In genomic region chr2:109959407-109960075, GRCm38 (mm10) we compare ENCODE assay signal across 9 mouse cellular contexts. TPM values are rescaled to one million over a fixed set of nuclear protein-coding genes. Genes with fewer than 3 reads are reported as not detected.
DNase-seq lines count a peak whose midpoint lies in the region; ATAC-seq lines count a peak whose summit lies in the region.
"Had no signal": no experiment of that assay in that cellular context is flagged by ENCODE, and none has a peak within 500 bp of the region (broad histone marks: within the 10 kb centered on the region; RNA-seq: fewer than 3 reads in every experiment).

No protein-coding gene starts in this region.

- H3K9ac ChIP-seq in heart, embryonic 16.5 days (ENCODE audit: low read length), result no peak overlapping the region
- H3K9ac ChIP-seq in heart, embryonic 11.5 days (ENCODE audit: low read depth, low read length), result no peak overlapping the region
- H3K9ac ChIP-seq in forebrain, embryonic 14.5 days (ENCODE audit: low read length), result no peak overlapping the region
- H3K9ac ChIP-seq in midbrain, embryonic 13.5 days (replicated peaks), result no peak overlapping the region

- peak overlapping the region; percentile 53; the same call in 1 of the 2 replicates for H3K27ac ChIP-seq in heart, embryonic 16.5 days (ENCODE audit: low read length)
- no peak overlapping the region for H3K27ac ChIP-seq in heart, embryonic 11.5 days (ENCODE audit: low read depth, low read length)
- no peak overlapping the region for H3K27ac ChIP-seq in forebrain, embryonic 14.5 days (ENCODE audit: low read depth, low read length)
- H3K27ac ChIP-seq in midbrain, embryonic 13.5 days, result peak overlapping the region; percentile 25; the same call in 1 of the 2 replicates

- no peaks in the 10 kb centered on the region for H3K27me3 ChIP-seq in heart, embryonic 16.5 days (ENCODE audit: control insufficient read depth, insufficient read depth, low read length)
- no peaks in the 10 kb centered on the region for H3K27me3 ChIP-seq in heart, embryonic 11.5 days (ENCODE audit: control insufficient read depth, insufficient read depth, low read length)
- H3K27me3 ChIP-seq in forebrain, embryonic 14.5 days (replicated peaks; ENCODE audit: control insufficient read depth, insufficient read depth, low read length), result peaks cover 60% of the 10 kb centered on the region
- H3K27me3 ChIP-seq in midbrain, embryonic 13.5 days, result no peaks in the 10 kb centered on the region
- H3K27me3 ChIP-seq: megakaryocyte, embryonic 14.5 days had no signal

- no peak for ATAC-seq in heart, embryonic 16.5 days (replicated peaks; ENCODE audit: extremely low read depth, insufficient read depth, low FRiP score)
- no peak for ATAC-seq in heart, embryonic 11.5 days (replicated peaks; ENCODE audit: insufficient number of reproducible peaks, low FRiP score, low TSS enrichment)
- ATAC-seq in forebrain, embryonic 14.5 days, result peak; percentile 65
- ATAC-seq in midbrain, embryonic 13.5 days, result peak; percentile 68
- no peak for ATAC-seq in cerebellum, adult (ENCODE audit: insufficient number of reproducible peaks, low FRiP score, low TSS enrichment)

- no peaks in the 10 kb centered on the region for H3K36me3 ChIP-seq in heart, embryonic 16.5 days (ENCODE audit: control insufficient read depth, insufficient read depth)
- no peaks in the 10 kb centered on the region for H3K36me3 ChIP-seq in heart, embryonic 11.5 days (ENCODE audit: control insufficient read depth, insufficient read depth, low read length)
- H3K36me3 ChIP-seq in forebrain, embryonic 14.5 days (ENCODE audit: control insufficient read depth, insufficient read depth, low read length), result no peaks in the 10 kb centered on the region
- no peaks in the 10 kb centered on the region for H3K36me3 ChIP-seq in midbrain, embryonic 13.5 days

- no peaks in the 10 kb centered on the region for H3K9me3 ChIP-seq in heart, embryonic 16.5 days (replicated peaks; ENCODE audit: control insufficient read depth, low read length)
- no peaks in the 10 kb centered on the region for H3K9me3 ChIP-seq in heart, embryonic 11.5 days (replicated peaks; ENCODE audit: control insufficient read depth, low read length)
- H3K9me3 ChIP-seq in forebrain, embryonic 14.5 days (replicated peaks; ENCODE audit: control insufficient read depth, low read length), result no peaks in the 10 kb centered on the region
- no peaks in the 10 kb centered on the region for H3K9me3 ChIP-seq in midbrain, embryonic 13.5 days
- H3K9me3 ChIP-seq: megakaryocyte, embryonic 14.5 days had no signal

- peaks cover 48% of the 10 kb centered on the region for H3K4me1 ChIP-seq in heart, embryonic 16.5 days (ENCODE audit: control insufficient read depth, insufficient read depth, low read length)
- H3K4me1 ChIP-seq in heart, embryonic 11.5 days (ENCODE audit: control insufficient read depth, insufficient read depth, low read length), result peaks cover 21% of the 10 kb centered on the region
- H3K4me1 ChIP-seq in forebrain, embryonic 14.5 days (ENCODE audit: control insufficient read depth, insufficient read depth, low read length), result peaks cover 6% of the 10 kb centered on the region; the same call in 1 of the 2 replicates
- peaks cover 32% of the 10 kb centered on the region for H3K4me1 ChIP-seq in midbrain, embryonic 13.5 days (replicated peaks)

- DNase-seq in adipocyte (ENCODE audit: low spot score), result peak; percentile 26
- peak; percentile 66 for DNase-seq in forebrain, embryonic 14.5 days (ENCODE audit: low spot score)
- DNase-seq in right cerebral cortex, postnatal 4 days, result no peak
- DNase-seq in yolk sac, embryonic 10.5 days (ENCODE audit: low spot score), result no peak

- H3K4me2 ChIP-seq in heart, embryonic 16.5 days (ENCODE audit: low read depth, low read length), result 0 out of 2 replicates have a peak overlapping the region, but pooled peaks have one; percentile 15
- no peak overlapping the region for H3K4me2 ChIP-seq in heart, embryonic 11.5 days
- H3K4me2 ChIP-seq in forebrain, embryonic 14.5 days (ENCODE audit: low read length), result no peak overlapping the region
- H3K4me2 ChIP-seq in midbrain, embryonic 13.5 days (replicated peaks), result peak overlapping the region; percentile 19

- H3K4me3 ChIP-seq in heart, embryonic 16.5 days (ENCODE audit: low read length), result no peak overlapping the region
- no peak overlapping the region for H3K4me3 ChIP-seq in heart, embryonic 11.5 days (ENCODE audit: low read depth, low read length)
- no peak overlapping the region for H3K4me3 ChIP-seq in forebrain, embryonic 14.5 days (ENCODE audit: low read depth, low read length)
- H3K4me3 ChIP-seq in midbrain, embryonic 13.5 days (replicated peaks), result no peak overlapping the region

- WGBS in heart, embryonic 16.5 days, result 73% methylated on average over 11 of the region's 11 CpGs
- WGBS in heart, embryonic 11.5 days (ENCODE audit: insufficient replicate concordance), result 77% methylated on average over 11 of the region's 11 CpGs
- 23% methylated on average over 11 of the region's 11 CpGs for WGBS in forebrain, embryonic 14.5 days
- 17% methylated on average over 11 of the region's 11 CpGs for WGBS in midbrain, embryonic 13.5 days

RNA-seq across cellular contexts. Expression of gene Lgr4, which starts 42.1 kb away (rescaled TPM):
- 11.3 and 11.8 TPM in 2 replicates for polyA plus RNA-seq in heart, embryonic 16.5 days (2015; fragmentation: Nextera tagmentation; extraction: Ambion mirVana)
- polyA plus RNA-seq in heart, embryonic 11.5 days (2014; fragmentation: Nextera tagmentation; extraction: Ambion mirVana), result 12.9 and 14.0 TPM in 2 replicates
- 4.5 and 4.7 TPM in 2 replicates for polyA plus RNA-seq in forebrain, embryonic 14.5 days (2014; fragmentation: Nextera tagmentation; extraction: Ambion mirVana)
- 7.9 and 8.3 TPM in 2 replicates for polyA plus RNA-seq in midbrain, embryonic 13.5 days (2015; fragmentation: Nextera tagmentation; extraction: Ambion mirVana)

RNA-seq across cellular contexts. Expression of gene Ccdc34, which starts 58.1 kb away (rescaled TPM):
- polyA plus RNA-seq in heart, embryonic 16.5 days (2015; fragmentation: Nextera tagmentation; extraction: Ambion mirVana), result 26.4 TPM in 2 replicates
- 27.4 and 31.3 TPM in 2 replicates for polyA plus RNA-seq in heart, embryonic 11.5 days (2014; fragmentation: Nextera tagmentation; extraction: Ambion mirVana)
- polyA plus RNA-seq in forebrain, embryonic 14.5 days (2014; fragmentation: Nextera tagmentation; extraction: Ambion mirVana), result 35.8 and 39.2 TPM in 2 replicates
- 44.5 and 45.8 TPM in 2 replicates for polyA plus RNA-seq in midbrain, embryonic 13.5 days (2015; fragmentation: Nextera tagmentation; extraction: Ambion mirVana)

Comparison
In these comparisons a context has a peak if more than half of its experiments do, and no peak if none do; other contexts are left out.
1. H3K27ac ChIP-seq: peak in heart, embryonic 16.5 days (single experiment) and midbrain, embryonic 13.5 days (single experiment); none in heart, embryonic 11.5 days (single experiment) and forebrain, embryonic 14.5 days (single experiment).
2. H3K4me2 ChIP-seq: peak in heart, embryonic 16.5 days (single experiment) and midbrain, embryonic 13.5 days (single experiment); none in heart, embryonic 11.5 days (single experiment) and forebrain, embryonic 14.5 days (single experiment).
3. ATAC-seq: peak in forebrain, embryonic 14.5 days (single experiment) and midbrain, embryonic 13.5 days (single experiment); none in heart, embryonic 16.5 days (single experiment), heart, embryonic 11.5 days (single experiment) and cerebellum, adult (single experiment).
4. DNase-seq: peak in adipocyte (single experiment) and forebrain, embryonic 14.5 days (single experiment); none in right cerebral cortex, postnatal 4 days (single experiment) and yolk sac, embryonic 10.5 days (single experiment).